18 mouse cellular contexts compared by ENCODE assay signal in genomic region chr2:30872669-30873068, GRCm38 (mm10). TPM values are rescaled to one million over a fixed set of nuclear protein-coding genes. Genes with fewer than 3 reads are reported as not detected.
DNase-seq lines count a peak whose midpoint lies in the region; ATAC-seq and TF ChIP-seq lines count a peak whose summit lies in the region.
"Had no signal": no experiment of that assay in that cellular context is flagged by ENCODE, and none has a peak within 500 bp of the region (broad histone marks: within the 10 kb centered on the region; RNA-seq: fewer than 3 reads in every experiment).

No protein-coding gene starts in this region.

- no peak for TF ChIP-seq POLR2A in brain, embryonic 14.5 days (IDR thresholded peaks at IDR 0.05; ENCODE audit: borderline replicate concordance, extremely low read depth, insufficient read depth, insufficient read length, poor library complexity, severe bottlenecking)

- no peak for ATAC-seq in heart, embryonic 14.5 days (ENCODE audit: insufficient number of reproducible peaks, insufficient read depth, low FRiP score, low read depth)
- ATAC-seq: intestine, postnatal 0 days; liver, embryonic 12.5 days had no signal

- H3K4me2 ChIP-seq in heart, embryonic 14.5 days (ENCODE audit: low read length): no peak overlapping the region
- H3K4me2 ChIP-seq: liver, embryonic 12.5 days had no signal

- peak overlapping the region; percentile 27; the same call in 1 of the 2 replicates for H3K9ac ChIP-seq in heart, embryonic 14.5 days (ENCODE audit: low read length)
- H3K9ac ChIP-seq: liver, embryonic 12.5 days had no signal

- no peak overlapping the region for H3K4me3 ChIP-seq in heart, embryonic 14.5 days (ENCODE audit: control insufficient read depth in 1 of 2, insufficient read depth in 1 of 2, low read depth in 1 of 2, low read length in 2 of 2)
- H3K4me3 ChIP-seq: liver, embryonic 12.5 days had no signal

- 44% methylated on average over 6 of the region's 6 CpGs for WGBS in heart, embryonic 14.5 days

- no peaks in the 10 kb centered on the region for H3K9me3 ChIP-seq in heart, embryonic 14.5 days (ENCODE audit: control insufficient read depth, low read length)
- H3K9me3 ChIP-seq: liver, embryonic 12.5 days had no signal

- peaks cover 32 to 42% of the 10 kb centered on the region in 2 experiments for H3K4me1 ChIP-seq in heart, embryonic 14.5 days (ENCODE audit: control insufficient read depth in 2 of 2, insufficient read depth in 2 of 2, low read length in 2 of 2)
- H3K4me1 ChIP-seq: liver, embryonic 12.5 days had no signal

- peak; percentile 47 for DNase-seq in embryo, embryonic 10 days (ENCODE audit: low spot score)
- DNase-seq in embryo, embryonic 9.5 days (ENCODE audit: extremely low spot score): no peak
- no peak for DNase-seq in heart, adult 9 months (ENCODE audit: low spot score in 2 of 2)
- peak; percentile 40 for DNase-seq in brain, embryonic 14.5 days (ENCODE audit: low read depth)
- DNase-seq in hindlimb bud, embryonic 11.5 days (ENCODE audit: extremely low spot score, low read depth, low spot score): peak; percentile 83
- DNase-seq in adrenal gland, adult 2 months: no peak
- DNase-seq in natural killer cell, adult 2 months (ENCODE audit: low spot score in 2 of 2): no peak
- DNase-seq: cerebellum, adult 9-10 months; heart, postnatal 14 days; kidney, postnatal 14 days; layer of hippocampus, postnatal 36 days; right cerebral cortex, adult 18-20 months; spleen, adult 18-20 months; thymus, postnatal 36 days had no signal

- TF ChIP-seq CTCF in brain, embryonic 14.5 days (IDR thresholded peaks at IDR 0.05; ENCODE audit: borderline replicate concordance, extremely low read depth, insufficient read depth, insufficient read length): no peak

- no peaks in the 10 kb centered on the region for H3K36me3 ChIP-seq in heart, embryonic 14.5 days (ENCODE audit: control insufficient read depth, insufficient read depth, low read length)
- H3K36me3 ChIP-seq: liver, embryonic 12.5 days had no signal

- peak overlapping the region; percentile 59 to 74 for H3K27ac ChIP-seq in heart, embryonic 14.5 days (replicated peaks in 1 of 2; ENCODE audit: control insufficient read depth in 1 of 2, insufficient read depth in 1 of 2, low read depth in 2 of 2, low read length in 2 of 2)
- H3K27ac ChIP-seq: liver, embryonic 12.5 days had no signal

- no peaks in the 10 kb centered on the region for H3K27me3 ChIP-seq in heart, embryonic 14.5 days (ENCODE audit: control insufficient read depth, insufficient read depth, low read length)

RNA-seq across cellular contexts. Expression of gene Prrx2, which starts 37.9 kb away (rescaled TPM):
- polyA plus RNA-seq in heart, embryonic 14.5 days (2014; fragmentation: Nextera tagmentation; extraction: Ambion mirVana): 33.2 and 47.0 TPM in 2 replicates
- 10.8 and 13.6 TPM in 2 replicates for polyA plus RNA-seq in brain, embryonic 14.5 days (2012; rRNA removed)
- total RNA-seq in adrenal gland, adult 2 months (2021): 1 to 10 TPM; 2.1 to 2.2 TPM
- 4.3 and 5.0 TPM in 2 replicates for polyA plus RNA-seq in adrenal gland, adult 2 months (2012; rRNA removed)
- total RNA-seq: megakaryocyte, adult 5-6 weeks had no signal

RNA-seq across cellular contexts. Expression of gene Asb6, which starts 42.5 kb away (rescaled TPM):
- polyA plus RNA-seq in heart, embryonic 14.5 days (2014; fragmentation: Nextera tagmentation; extraction: Ambion mirVana): 16.7 and 17.8 TPM in 2 replicates
- 51.0 and 51.5 TPM in 2 replicates for polyA plus RNA-seq in brain, embryonic 14.5 days (2012; rRNA removed)
- 10 to 100 TPM; 24.7 to 30.3 TPM for total RNA-seq in adrenal gland, adult 2 months (2021)
- polyA plus RNA-seq in adrenal gland, adult 2 months (2012; rRNA removed): 58.2 and 62.5 TPM in 2 replicates

RNA-seq across cellular contexts. Expression of gene Ptges, which starts 57.0 kb away (rescaled TPM):
- 3.2 and 3.9 TPM in 2 replicates for polyA plus RNA-seq in heart, embryonic 14.5 days (2014; fragmentation: Nextera tagmentation; extraction: Ambion mirVana)
- polyA plus RNA-seq in brain, embryonic 14.5 days (2012; rRNA removed): 3.8 and 4.7 TPM in 2 replicates
- 10 to 100 TPM; 25.4 to 34.1 TPM for total RNA-seq in adrenal gland, adult 2 months (2021)
- 37.9 and 73.5 TPM in 2 replicates for polyA plus RNA-seq in adrenal gland, adult 2 months (2012; rRNA removed)

Comparison
In these comparisons a context has a peak if more than half of its experiments do, and no peak if none do; other contexts are left out.
1. DNase-seq: peak in embryo, embryonic 10 days (single experiment), brain, embryonic 14.5 days (single experiment) and hindlimb bud, embryonic 11.5 days (single experiment); none in embryo, embryonic 9.5 days (single experiment), heart, adult 9 months (0 of 2), adrenal gland, adult 2 months (single experiment) and natural killer cell, adult 2 months (0 of 2).